Mouse (Mus musculus): ENCODE data around the gene Lacc1. TPM values are rescaled to one million over a fixed set of nuclear protein-coding genes. Genes with fewer than 3 reads are reported as not detected.
"Not testable (repeated sequence)": the region's sequence is repeated elsewhere in the genome, so short reads cannot be mapped to it uniquely, and the experiment has no call there.

Gene Lacc1
- polyA plus RNA-seq, 1 experiment, result 6.2 TPM

DNA sequence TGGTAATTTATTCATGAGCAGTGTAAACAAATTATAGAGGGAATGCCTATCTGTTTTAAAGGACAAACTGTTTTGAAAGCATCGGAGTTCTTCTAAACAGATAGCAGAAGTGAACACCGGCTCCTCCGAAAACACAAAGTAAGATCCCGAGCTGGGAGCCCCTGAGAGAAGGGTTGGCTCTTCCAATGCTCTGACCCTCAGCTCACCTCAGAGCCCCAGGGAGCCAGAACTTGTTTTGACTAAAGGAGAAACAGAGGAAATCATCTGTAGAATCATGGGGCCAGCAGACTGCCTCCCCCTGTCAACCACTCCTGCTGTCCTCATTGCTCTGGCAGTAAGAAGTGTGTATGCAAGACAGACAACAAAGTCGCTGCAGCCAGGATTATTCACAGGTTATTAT, 31.1 kb downstream of the Lacc1 start:
- Histone ChIP-seq H3K4me1 (ENCODE audit: control insufficient read depth, insufficient read depth, low read length) (peaks cover 1% of the 10 kb centered on the region), H3K9ac (ENCODE audit: low read depth, poor library complexity, severe bottlenecking) (no peak overlapping the region), H3K27me3 (ENCODE audit: control insufficient read depth, insufficient read depth, low read length, poor library complexity, severe bottlenecking) (no peaks in the 10 kb centered on the region), H3K4me3 (ENCODE audit: low read depth, low read length) (no peak overlapping the region), H3K9me3 (replicated peaks; ENCODE audit: control insufficient read depth, insufficient read depth, low read length, poor library complexity, severe bottlenecking) (no peaks in the 10 kb centered on the region), H3K27ac (ENCODE audit: insufficient read depth, low read length) (no peak overlapping the region), H3K36me3 (ENCODE audit: control insufficient read depth, insufficient read depth, low read length, poor library complexity, severe bottlenecking) (no peaks in the 10 kb centered on the region)
- no peak for TF ChIP-seq CTCF (IDR thresholded peaks at IDR 0.05; ENCODE audit: low read depth, low read length)
- no peak for TF ChIP-seq POLR2A (IDR thresholded peaks at IDR 0.05; ENCODE audit: insufficient read depth, low read length)
- no peak for TF ChIP-seq EP300 (IDR thresholded peaks at IDR 0.05; ENCODE audit: insufficient read depth, low read depth, low read length)

DNA sequence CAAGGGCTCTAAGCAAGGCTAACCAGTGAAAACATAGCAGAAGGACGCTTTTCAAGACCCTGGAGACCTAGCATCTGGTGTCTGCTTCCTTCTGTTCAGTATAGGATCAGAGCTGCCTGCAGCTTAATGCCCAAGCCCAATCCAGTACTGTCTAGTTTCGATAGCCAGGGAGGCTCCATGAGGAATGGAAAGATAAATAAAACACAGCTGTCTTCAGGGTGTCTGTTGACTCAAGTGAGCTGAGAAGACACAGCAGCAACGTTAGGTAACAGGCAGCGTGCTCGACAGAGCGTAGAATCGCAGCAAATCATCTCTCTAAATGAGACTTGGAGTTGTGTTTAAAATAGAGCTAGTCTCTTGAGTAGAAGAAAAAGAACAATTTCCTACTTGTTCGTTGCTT, 32.0 kb downstream of the Lacc1 start:
- no peak overlapping the region for H3K27ac ChIP-seq (ENCODE audit: insufficient read depth, low read length)
- no peaks in the 10 kb centered on the region; the same call in 1 of the 2 replicates for H3K9me3 ChIP-seq (replicated peaks; ENCODE audit: control insufficient read depth, insufficient read depth, low read length, poor library complexity, severe bottlenecking)
- no peaks in the 10 kb centered on the region for H3K27me3 ChIP-seq (ENCODE audit: control insufficient read depth, insufficient read depth, low read length, poor library complexity, severe bottlenecking)
- no peak for TF ChIP-seq POLR2A (IDR thresholded peaks at IDR 0.05; ENCODE audit: insufficient read depth, low read length)
- H3K4me3 ChIP-seq (ENCODE audit: low read depth, low read length), result no peak overlapping the region
- H3K4me1 ChIP-seq (ENCODE audit: control insufficient read depth, insufficient read depth, low read length), result peaks cover 1% of the 10 kb centered on the region
- H3K36me3 ChIP-seq (ENCODE audit: control insufficient read depth, insufficient read depth, low read length, poor library complexity, severe bottlenecking), result no peaks in the 10 kb centered on the region
- no peak overlapping the region for H3K9ac ChIP-seq (ENCODE audit: low read depth, poor library complexity, severe bottlenecking)

DNA sequence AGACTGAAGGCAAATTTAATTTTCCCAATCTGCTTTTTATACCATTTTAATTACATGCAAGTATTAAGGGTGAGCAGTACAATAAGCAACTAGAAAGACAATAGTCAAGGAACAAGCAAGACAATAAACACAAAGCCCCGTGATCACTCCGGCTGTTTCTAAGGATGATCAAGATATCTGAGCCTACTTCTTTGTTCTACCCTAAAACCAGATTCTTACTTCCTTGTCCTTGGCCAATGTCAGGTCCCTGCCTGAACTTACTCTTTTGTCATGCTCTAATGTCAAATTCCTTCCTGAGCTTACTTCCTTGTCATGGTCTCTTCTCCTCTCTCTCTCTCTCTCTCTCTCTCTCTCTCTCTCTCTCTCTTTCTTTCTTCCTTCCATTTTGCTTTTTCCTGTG, 46.4 kb downstream of the Lacc1 start:
- Histone ChIP-seq H3K9me3 (replicated peaks; ENCODE audit: control insufficient read depth, insufficient read depth, low read length, poor library complexity, severe bottlenecking) (peaks cover 12% of the 10 kb centered on the region; the same call in 1 of the 2 replicates), H3K27ac (ENCODE audit: insufficient read depth, low read length) (peak overlapping the region; percentile 89)
- H3K4me3 ChIP-seq (ENCODE audit: low read depth, low read length); H3K4me1 ChIP-seq (ENCODE audit: control insufficient read depth, insufficient read depth, low read length); H3K27me3 ChIP-seq (ENCODE audit: control insufficient read depth, insufficient read depth, low read length, poor library complexity, severe bottlenecking); H3K9ac ChIP-seq (ENCODE audit: low read depth, poor library complexity, severe bottlenecking); H3K36me3 ChIP-seq (ENCODE audit: control insufficient read depth, insufficient read depth, low read length, poor library complexity, severe bottlenecking): not testable (repeated sequence)

DNA sequence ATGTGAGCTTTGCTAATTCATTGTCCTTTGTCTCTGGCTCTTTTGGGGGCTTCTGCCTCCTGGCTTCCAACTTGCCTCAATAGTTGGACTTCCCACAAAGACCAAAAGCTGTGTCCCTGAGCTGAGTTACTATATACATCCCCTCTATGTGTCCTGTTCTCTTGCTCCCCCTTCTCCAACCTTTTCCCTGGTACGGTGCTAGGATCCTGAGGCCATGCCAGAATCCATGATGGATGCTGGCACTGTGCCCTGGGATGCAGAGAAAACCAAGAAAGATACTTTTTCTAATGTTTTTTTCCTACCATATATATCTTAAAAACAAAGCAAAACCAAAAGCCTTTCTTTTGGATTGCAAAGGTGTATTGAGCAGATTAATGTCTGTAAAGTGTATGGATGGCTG, 54.9 kb downstream of the Lacc1 start:
- Histone ChIP-seq H3K4me3 (ENCODE audit: low read depth, low read length) (no peak overlapping the region), H3K9ac (ENCODE audit: low read depth, poor library complexity, severe bottlenecking) (no peak overlapping the region), H3K9me3 (replicated peaks; ENCODE audit: control insufficient read depth, insufficient read depth, low read length, poor library complexity, severe bottlenecking) (0 out of 2 replicates have a peak, but pooled peaks cover 2% of the 10 kb centered on the region), H3K27me3 (ENCODE audit: control insufficient read depth, insufficient read depth, low read length, poor library complexity, severe bottlenecking) (no peaks in the 10 kb centered on the region), H3K27ac (ENCODE audit: insufficient read depth, low read length) (no peak overlapping the region), H3K36me3 (ENCODE audit: control insufficient read depth, insufficient read depth, low read length, poor library complexity, severe bottlenecking) (no peaks in the 10 kb centered on the region), H3K4me1 (ENCODE audit: control insufficient read depth, insufficient read depth, low read length) (no peaks in the 10 kb centered on the region)
- no peak for TF ChIP-seq POLR2A (IDR thresholded peaks at IDR 0.05; ENCODE audit: insufficient read depth, low read length)
- no peak for TF ChIP-seq EP300 (IDR thresholded peaks at IDR 0.05; ENCODE audit: insufficient read depth, low read depth, low read length)
- TF ChIP-seq CTCF (IDR thresholded peaks at IDR 0.05; ENCODE audit: low read depth, low read length), result no peak

DNA sequence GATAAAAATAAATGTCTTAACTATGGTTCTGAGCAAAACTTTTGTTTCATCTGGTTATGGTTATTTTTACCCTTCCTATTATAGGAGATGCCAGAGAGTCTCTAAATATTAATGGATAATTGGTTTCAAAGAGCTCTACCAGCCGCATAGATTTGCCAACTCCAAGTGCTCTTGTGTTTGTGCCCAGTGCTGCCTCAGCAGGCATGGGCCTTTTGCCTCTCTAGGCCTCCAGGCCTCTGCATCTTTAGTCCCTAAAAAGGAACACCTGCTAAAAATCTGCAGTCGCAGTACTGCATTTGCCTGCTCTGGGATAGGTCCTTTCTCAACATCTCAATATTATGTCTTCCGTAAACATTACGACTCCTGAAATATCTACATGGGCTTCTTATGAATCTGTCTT, 55.5 kb downstream of the Lacc1 start:
- Histone ChIP-seq H3K27ac (ENCODE audit: insufficient read depth, low read length) (no peak overlapping the region), H3K9me3 (replicated peaks; ENCODE audit: control insufficient read depth, insufficient read depth, low read length, poor library complexity, severe bottlenecking) (0 out of 2 replicates have a peak, but pooled peaks cover 2% of the 10 kb centered on the region), H3K4me1 (ENCODE audit: control insufficient read depth, insufficient read depth, low read length) (no peaks in the 10 kb centered on the region), H3K4me3 (ENCODE audit: low read depth, low read length) (no peak overlapping the region), H3K27me3 (ENCODE audit: control insufficient read depth, insufficient read depth, low read length, poor library complexity, severe bottlenecking) (no peaks in the 10 kb centered on the region), H3K36me3 (ENCODE audit: control insufficient read depth, insufficient read depth, low read length, poor library complexity, severe bottlenecking) (no peaks in the 10 kb centered on the region), H3K9ac (ENCODE audit: low read depth, poor library complexity, severe bottlenecking) (no peak overlapping the region)
- TF ChIP-seq CTCF (IDR thresholded peaks at IDR 0.05; ENCODE audit: low read depth, low read length), result no peak
- no peak for TF ChIP-seq POLR2A (IDR thresholded peaks at IDR 0.05; ENCODE audit: insufficient read depth, low read length)
- no peak for TF ChIP-seq EP300 (IDR thresholded peaks at IDR 0.05; ENCODE audit: insufficient read depth, low read depth, low read length)

- Histone ChIP-seq H3K9ac (ENCODE audit: low read depth, poor library complexity, severe bottlenecking) (no peak overlapping the region), H3K27me3 (ENCODE audit: control insufficient read depth, insufficient read depth, low read length, poor library complexity, severe bottlenecking) (no peaks in the 10 kb centered on the region), H3K4me1 (ENCODE audit: control insufficient read depth, insufficient read depth, low read length) (no peaks in the 10 kb centered on the region), H3K9me3 (replicated peaks; ENCODE audit: control insufficient read depth, insufficient read depth, low read length, poor library complexity, severe bottlenecking) (0 out of 2 replicates have a peak, but pooled peaks cover 2% of the 10 kb centered on the region), H3K27ac (ENCODE audit: insufficient read depth, low read length) (no peak overlapping the region), H3K36me3 (ENCODE audit: control insufficient read depth, insufficient read depth, low read length, poor library complexity, severe bottlenecking) (no peaks in the 10 kb centered on the region), H3K4me3 (ENCODE audit: low read depth, low read length) (no peak overlapping the region)
- no peak for TF ChIP-seq POLR2A (IDR thresholded peaks at IDR 0.05; ENCODE audit: insufficient read depth, low read length)
- TF ChIP-seq CTCF (IDR thresholded peaks at IDR 0.05; ENCODE audit: low read depth, low read length), result no peak
- no peak for TF ChIP-seq EP300 (IDR thresholded peaks at IDR 0.05; ENCODE audit: insufficient read depth, low read depth, low read length)
Observed at GRCm38 (mm10) chr14:76979569-76979968, 57.1 kb downstream of the Lacc1 start.

Other genes starting within 250 kb of the Lacc1 start
- gene Ccdc122, start 132 bp downstream of the Lacc1 start, polyA plus RNA-seq (2011; ENCODE audit: insufficient read depth, insufficient read length, low read depth, missing spikeins), result 2.0 and 3.7 TPM in 2 replicates
- gene Enox1, start 119.9 kb upstream of the Lacc1 start, polyA plus RNA-seq (2011; ENCODE audit: insufficient read depth, insufficient read length, low read depth, missing spikeins), result 1.9 and 3.1 TPM in 2 replicates

All from ES-Bruce4 (cell line).